Mouse (Mus musculus) frontal cortex, adult 2 months (tissue): ENCODE measurements around the gene Pemt. TPM values are rescaled to one million over a fixed set of nuclear protein-coding genes. Genes with fewer than 3 reads are reported as not detected.

ENCODE experiments used
- DNase-seq, 2 experiments: peaks; one replicate each; pipeline ENCODE4 v3.0.0; 2022; ENCODE audit warnings: low spot score in 1 of 2; ENCODE audit errors: extremely low spot score in 1 of 2
- polyA plus RNA-seq: library from polyadenylated mRNA; depleted of rRNA; stranded (reverse); fragments of >200 nt; gene quantifications from 2 replicates; pipeline ENCODE4 v1.2.3, GENCODE M21; 2012; rRNA removed

Pemt gene
- 5.8 and 6.4 TPM in 2 replicates for polyA plus RNA-seq

GRCm38 (mm10) chr11:60046058-60046735, at the start of gene Pemt:
Gene Pemt, minus strand, starts transcription at chr11:60046489.
- DNase-seq = peak; percentile 96 to 98

- DNase-seq = no peak
These were observed 48.9 kb upstream of the Pemt start for GRCm38 (mm10) chr11:60094909-60095810.

GRCm38 (mm10) chr11:60093984-60094587, 47.8 kb upstream of the Pemt start:
- no peak for DNase-seq

GRCm38 (mm10) chr11:60093227-60093626, 46.9 kb upstream of the Pemt start:
- DNase-seq = no peak

GRCm38 (mm10) chr11:60091422-60091761, 45.1 kb upstream of the Pemt start:
- no peak for DNase-seq

- DNase-seq = peak in 1 of 2 experiments; percentile 32
These were observed 44.6 kb upstream of the Pemt start for GRCm38 (mm10) chr11:60090696-60091421.

- DNase-seq = peak; percentile 45 to 54
These were observed 42.7 kb upstream of the Pemt start for GRCm38 (mm10) chr11:60088947-60089346.

- DNase-seq = no peak
These were observed 40.4 kb upstream of the Pemt start for GRCm38 (mm10) chr11:60086676-60087075.

- DNase-seq = no peak
These were observed 38.3 kb upstream of the Pemt start for GRCm38 (mm10) chr11:60084589-60084988.

- peak; percentile 58 to 92 for DNase-seq
These were observed 30.5 kb upstream of the Pemt start for GRCm38 (mm10) chr11:60076790-60077189.

GRCm38 (mm10) chr11:60076183-60076582, 29.9 kb upstream of the Pemt start:
- no peak for DNase-seq

GRCm38 (mm10) chr11:60073936-60074502, 27.7 kb upstream of the Pemt start:
- no peak for DNase-seq

GRCm38 (mm10) chr11:60073121-60073520, 26.8 kb upstream of the Pemt start:
- DNase-seq = no peak

- no peak for DNase-seq
These were observed 24.9 kb upstream of the Pemt start for GRCm38 (mm10) chr11:60071221-60071620.

GRCm38 (mm10) chr11:60070599-60070998, 24.3 kb upstream of the Pemt start:
- DNase-seq = peak in 1 of 2 experiments; percentile 41

- no peak for DNase-seq
These were observed 22.3 kb upstream of the Pemt start for GRCm38 (mm10) chr11:60068631-60069030.

- no peak for DNase-seq
These were observed 21.4 kb upstream of the Pemt start for GRCm38 (mm10) chr11:60067646-60068045.

- no peak for DNase-seq
These were observed 19.0 kb upstream of the Pemt start for GRCm38 (mm10) chr11:60065267-60065666.

- no peak for DNase-seq
These were observed 15.3 kb upstream of the Pemt start for GRCm38 (mm10) chr11:60061504-60062006.

GRCm38 (mm10) chr11:60060026-60060425, 13.7 kb upstream of the Pemt start:
- DNase-seq = no peak
